Mouse (Mus musculus) kidney, postnatal 0 days (tissue): Measurements from ENCODE around the gene Fbxl16. TPM values are rescaled to one million over a fixed set of nuclear protein-coding genes. Genes with fewer than 3 reads are reported as not detected.

Experiments
- ATAC-seq: fragments of 200-750 bp; cut with Nextera tagmentation; replicated peaks from 2 replicates; pipeline ENCODE4 v1.8.0; 2017; ENCODE audit warnings: low read depth, moderate number of reproducible peaks, moderate TSS enrichment, moderate library complexity; ENCODE audit not compliant: low FRiP score
- DNase-seq: peaks from one replicate; pipeline ENCODE4 v3.0.0-alpha.2; 2016; ENCODE audit warnings: low spot score
- H3K27ac ChIP-seq: fragments of 300-500 bp; sonication (generic); 2 replicates; pipeline ENCODE4 v1.5.1; 2014; ENCODE audit warnings: mild to moderate bottlenecking
- H3K27me3 ChIP-seq: fragments of 300-500 bp; sonication (generic); 2 replicates; pipeline ENCODE4 v1.6.1; 2014; ENCODE audit warnings: low read length, mixed read lengths; ENCODE audit not compliant: insufficient read depth
- H3K36me3 ChIP-seq: fragments of 300-500 bp; sonication (generic); 2 replicates; pipeline ENCODE4 v1.6.1; 2014; ENCODE audit warnings: low read length, mixed read lengths; ENCODE audit not compliant: insufficient read depth
- H3K4me1 ChIP-seq: fragments of 300-500 bp; sonication (generic); replicated peaks from 2 replicates; pipeline ENCODE4 v1.6.1; 2014; ENCODE audit warnings: antibody characterized with exemption, low read length, mixed read lengths; ENCODE audit not compliant: insufficient read depth
- H3K4me2 ChIP-seq: fragments of 300-500 bp; sonication (generic); 2 replicates; pipeline ENCODE4 v1.6.1; 2014; ENCODE audit warnings: mild to moderate bottlenecking, low read length, moderate library complexity, mixed read lengths
- H3K4me3 ChIP-seq: fragments of 300-500 bp; sonication (generic); replicated peaks from 2 replicates; pipeline ENCODE4 v1.5.1; 2014; ENCODE audit warnings: low read depth, low read length
- H3K9ac ChIP-seq: fragments of 300-500 bp; sonication (generic); 2 replicates; pipeline ENCODE4 v1.6.1; 2014; ENCODE audit warnings: low read depth, low read length
- H3K9me3 ChIP-seq: fragments of 300-500 bp; sonication (generic); replicated peaks from 2 replicates; pipeline ENCODE4 v1.6.1; 2016; ENCODE audit warnings: low read length, inconsistent platforms, mixed read lengths
- CTCF ChIP-seq: IDR thresholded peaks from 2 replicates; pipeline ENCODE4 v1.5.1; 2016; ENCODE audit warnings: antibody characterized with exemption, low read depth, mild to moderate bottlenecking, moderate library complexity
- WGBS: fragments of 180-500 bp; shearing (Covaris S2); extraction: QIAGEN DNeasy Blood & Tissue Kit; methylation state at CpG from one replicate; pipeline ENCODE4 v1.1.7; 2014; 5-methylcytosine and 5-hydroxymethylcytosine counted together
- polyA plus RNA-seq: library from polyadenylated mRNA; unstranded; fragments of >200 nt; fragmentation: Nextera tagmentation; extraction: Ambion mirVana; gene quantifications from 2 replicates; pipeline ENCODE4 v1.2.1, GENCODE M21; 2015

Gene Fbxl16
- 0.34 and 0.56 TPM in 2 replicates for polyA plus RNA-seq

GRCm38 (mm10) chr17:25808789-25809605, at the start of gene Fbxl16:
TSS of gene Fbxl16 (plus strand) at chr17:25809085.
- H3K9ac ChIP-seq, result peak within 1 kb of the TSS; percentile 51
- peaks cover 11% of the 10 kb centered on the region; the same call in 1 of the 2 replicates for H3K27me3 ChIP-seq
- H3K4me1 ChIP-seq, result no peaks in the 10 kb centered on the region; the same call in 1 of the 2 replicates
- no peak within 1 kb of the TSS for H3K27ac ChIP-seq
- peak within 1 kb of the TSS; percentile 94 for H3K4me2 ChIP-seq
- under 1% methylated on average over 83 of the region's 100 CpGs for WGBS
- H3K4me3 ChIP-seq, result peak within 1 kb of the TSS; percentile 60
- no peaks in the 10 kb centered on the region for H3K9me3 ChIP-seq
- TF ChIP-seq CTCF, result peak; percentile 35
- H3K36me3 ChIP-seq, result no peaks in the 10 kb centered on the region
- peak; percentile 51 for DNase-seq
- peak; percentile 27 for ATAC-seq

GRCm38 (mm10) chr17:25760148-25760547, 48.7 kb upstream of the Fbxl16 start:
- 62% methylated on average over 8 of the region's 8 CpGs for WGBS
- DNase-seq (no peak), ATAC-seq (no peak)
- TF ChIP-seq CTCF, result no peak
- H3K9me3 ChIP-seq, result no peaks in the 10 kb centered on the region
- no peak overlapping the region for H3K4me2 ChIP-seq
- H3K27ac ChIP-seq, result no peak overlapping the region
- H3K9ac ChIP-seq, result no peak overlapping the region
- no peaks in the 10 kb centered on the region for H3K36me3 ChIP-seq
- no peak overlapping the region for H3K4me3 ChIP-seq
- no peaks in the 10 kb centered on the region for H3K4me1 ChIP-seq
- H3K27me3 ChIP-seq, result no peaks in the 10 kb centered on the region

GRCm38 (mm10) chr17:25761561-25761970, 47.3 kb upstream of the Fbxl16 start:
- 55% methylated on average over 4 of the region's 4 CpGs for WGBS
- no peak overlapping the region for H3K9ac ChIP-seq
- no peaks in the 10 kb centered on the region for H3K27me3 ChIP-seq
- no peak overlapping the region for H3K4me3 ChIP-seq
- ATAC-seq (no peak), DNase-seq (no peak)
- H3K9me3 ChIP-seq, result no peaks in the 10 kb centered on the region
- TF ChIP-seq CTCF, result no peak
- H3K4me1 ChIP-seq, result no peaks in the 10 kb centered on the region
- no peak overlapping the region for H3K27ac ChIP-seq
- no peak overlapping the region for H3K4me2 ChIP-seq
- no peaks in the 10 kb centered on the region for H3K36me3 ChIP-seq

- Histone ChIP-seq H3K9ac (no peak overlapping the region), H3K4me2 (no peak overlapping the region), H3K4me1 (no peaks in the 10 kb centered on the region), H3K27ac (no peak overlapping the region), H3K4me3 (no peak overlapping the region), H3K9me3 (no peaks in the 10 kb centered on the region), H3K36me3 (no peaks in the 10 kb centered on the region), H3K27me3 (no peaks in the 10 kb centered on the region)
- TF ChIP-seq CTCF, result no peak
- 48% methylated on average over 3 of the region's 3 CpGs for WGBS
- ATAC-seq (no peak), DNase-seq (no peak)
These were observed 46.3 kb upstream of the Fbxl16 start for GRCm38 (mm10) chr17:25762591-25762990.

GRCm38 (mm10) chr17:25765886-25766285, 43.0 kb upstream of the Fbxl16 start:
- Histone ChIP-seq H3K4me2 (no peak overlapping the region), H3K36me3 (no peaks in the 10 kb centered on the region), H3K4me1 (no peaks in the 10 kb centered on the region), H3K27me3 (no peaks in the 10 kb centered on the region), H3K27ac (no peak overlapping the region), H3K4me3 (no peak overlapping the region), H3K9ac (no peak overlapping the region), H3K9me3 (no peaks in the 10 kb centered on the region)
- 46% methylated on average over 5 of the region's 5 CpGs for WGBS
- DNase-seq (no peak), ATAC-seq (no peak)
- no peak for TF ChIP-seq CTCF

GRCm38 (mm10) chr17:25769331-25769730, 39.6 kb upstream of the Fbxl16 start:
- Histone ChIP-seq H3K9ac (no peak overlapping the region), H3K36me3 (no peaks in the 10 kb centered on the region), H3K4me3 (no peak overlapping the region), H3K27me3 (no peaks in the 10 kb centered on the region), H3K9me3 (no peaks in the 10 kb centered on the region), H3K4me1 (peaks cover 3% of the 10 kb centered on the region; the same call in 1 of the 2 replicates), H3K4me2 (no peak overlapping the region), H3K27ac (no peak overlapping the region)
- ATAC-seq (no peak), DNase-seq (no peak)
- no peak for TF ChIP-seq CTCF
- 53% methylated on average over 9 of the region's 9 CpGs for WGBS
